Mouse (Mus musculus) activated CD4-positive, CD25-positive, alpha-beta regulatory T cell, adult 4 months (primary cell): Measurements from ENCODE around the gene Tor1aip1. TPM values are rescaled to one million over a fixed set of nuclear protein-coding genes. Genes with fewer than 3 reads are reported as not detected.
"Not testable (repeated sequence)": the region's sequence is repeated elsewhere in the genome, so short reads cannot be mapped to it uniquely, and the experiment has no call there.

Experiments
- ATAC-seq: one replicate; pipeline ENCODE4 v1.8.0; 2017
- polyA plus RNA-seq, 2 experiments: library from polyadenylated mRNA; unstranded; fragments of 100-300 nt; shearing (Covaris generic); gene quantifications; one replicate each; pipeline ENCODE4 v1.2.1; 2017

The Tor1aip1 gene
- 100 to 1,000 TPM; 102 to 103 TPM for polyA plus RNA-seq

- peak; percentile 81 for ATAC-seq
Measured at GRCm38 (mm10) chr1:156035930-156036737, at the start of gene Tor1aip1. TSS of gene Tor1aip1 (minus strand) at chr1:156036480.

DNA sequence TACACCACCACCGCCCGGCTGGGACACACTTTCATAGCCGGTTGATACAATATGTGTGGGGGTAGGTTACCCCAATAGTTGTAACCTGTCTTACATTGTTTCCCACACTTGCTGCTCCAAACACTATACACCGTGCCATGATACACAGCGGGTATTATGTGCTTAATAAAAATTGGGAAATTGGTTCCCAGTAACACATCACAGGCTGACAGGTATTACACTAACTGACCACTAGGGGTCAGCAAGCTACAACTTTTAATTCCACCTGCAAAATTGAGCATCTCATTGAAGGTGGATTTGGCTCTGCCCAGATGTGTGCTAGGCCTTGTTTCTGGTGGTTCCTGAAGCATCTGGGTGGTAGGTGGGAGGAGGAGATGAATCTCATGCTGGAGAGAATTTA is 49.5 kb upstream of the Tor1aip1 start:
- ATAC-seq = peak; percentile 46

DNA sequence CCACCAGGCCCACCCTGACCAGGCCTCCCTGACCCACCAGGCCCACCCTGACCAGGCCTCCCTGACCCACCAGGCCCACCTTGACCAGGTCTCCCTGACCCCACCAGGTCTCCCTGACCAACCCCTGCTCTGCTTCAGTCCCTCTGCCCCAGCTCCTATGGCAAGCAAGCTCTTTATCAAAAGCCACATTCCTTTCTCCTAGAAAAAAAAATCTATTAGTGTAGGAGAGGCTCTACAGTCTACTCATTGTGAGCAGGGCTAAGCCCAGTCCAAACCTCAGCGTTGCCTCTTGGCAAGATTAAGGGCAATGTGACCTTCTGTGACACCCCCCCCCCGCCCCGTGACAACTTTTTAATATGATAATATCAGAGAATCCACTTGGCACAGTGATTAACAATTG is 48.3 kb upstream of the Tor1aip1 start:
- ATAC-seq = no peak

DNA sequence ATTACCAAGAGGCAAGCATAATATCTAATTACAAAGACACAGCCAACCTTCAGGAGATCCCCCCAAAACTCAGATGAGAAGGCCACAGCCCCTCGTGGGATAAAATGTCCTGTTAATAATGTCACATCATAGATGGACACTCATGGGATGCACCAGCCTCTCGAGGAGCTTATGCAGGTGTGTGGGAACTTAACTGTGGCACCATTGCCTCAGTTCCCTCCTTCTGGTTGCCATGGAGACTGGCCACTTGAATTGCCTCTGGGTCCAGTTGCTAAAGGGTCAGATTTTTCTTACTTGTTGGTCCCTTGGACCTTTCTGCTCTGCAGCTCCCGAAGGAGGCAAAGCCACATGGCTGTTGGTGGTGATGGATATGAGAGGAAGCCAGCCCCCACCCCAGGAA is 41.4 kb upstream of the Tor1aip1 start:
- no peak for ATAC-seq

- no peak for ATAC-seq
Measured at GRCm38 (mm10) chr1:156076474-156076873, 40.2 kb upstream of the Tor1aip1 start.

GRCm38 (mm10) chr1:156074575-156074974 is 38.3 kb upstream of the Tor1aip1 start:
- ATAC-seq = no peak

DNA sequence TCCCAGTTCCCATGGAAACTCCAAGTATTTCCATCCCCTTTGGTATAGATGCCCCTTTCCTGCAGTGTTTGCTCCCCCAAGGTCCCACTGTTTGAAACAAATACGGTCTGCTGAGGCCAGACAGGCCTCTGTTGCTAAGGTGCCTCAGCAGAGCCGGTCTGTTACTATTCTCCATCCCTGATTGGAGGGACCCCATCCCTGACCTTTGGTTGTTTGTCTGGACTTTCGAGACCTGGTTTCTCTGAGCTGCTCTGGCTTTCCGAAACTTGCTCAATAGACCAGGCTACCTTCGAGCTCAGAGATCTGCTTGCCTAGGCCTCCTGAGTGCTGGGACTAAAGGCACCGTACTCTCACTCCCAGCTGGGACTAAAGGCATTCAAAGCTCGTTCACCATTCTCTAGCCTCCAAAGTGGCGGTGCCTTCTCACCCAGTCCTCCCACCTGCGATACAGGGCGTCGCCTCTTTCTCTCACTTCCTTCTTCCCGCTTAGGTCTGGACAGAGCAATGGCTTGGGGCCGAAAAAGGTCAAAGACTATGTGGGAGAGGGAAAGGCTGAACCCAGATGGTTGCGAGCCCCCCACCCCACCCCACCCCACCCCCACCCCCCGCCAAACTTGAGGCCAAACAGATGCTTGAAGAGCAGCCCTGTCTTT is 37.0 kb upstream of the Tor1aip1 start:
- no peak for ATAC-seq

DNA sequence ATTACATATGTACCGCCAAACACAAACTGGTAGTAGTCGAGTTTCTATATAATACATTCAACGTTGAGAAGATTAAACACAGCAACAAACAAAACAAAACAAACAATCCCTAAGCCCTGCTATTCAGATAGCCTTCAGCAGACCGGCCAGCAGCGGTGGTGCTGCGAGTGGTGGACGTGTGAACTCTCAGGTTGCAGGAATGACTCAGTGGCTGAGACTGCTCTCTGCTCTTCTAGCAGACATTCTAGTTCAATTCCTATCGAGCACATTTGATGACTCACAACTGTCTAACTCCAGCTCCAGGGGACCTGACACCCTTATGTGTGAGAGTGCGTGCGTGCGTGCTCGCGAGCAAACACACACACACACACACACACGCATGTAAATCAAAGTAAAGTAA is 33.8 kb upstream of the Tor1aip1 start:
- ATAC-seq = no peak

DNA sequence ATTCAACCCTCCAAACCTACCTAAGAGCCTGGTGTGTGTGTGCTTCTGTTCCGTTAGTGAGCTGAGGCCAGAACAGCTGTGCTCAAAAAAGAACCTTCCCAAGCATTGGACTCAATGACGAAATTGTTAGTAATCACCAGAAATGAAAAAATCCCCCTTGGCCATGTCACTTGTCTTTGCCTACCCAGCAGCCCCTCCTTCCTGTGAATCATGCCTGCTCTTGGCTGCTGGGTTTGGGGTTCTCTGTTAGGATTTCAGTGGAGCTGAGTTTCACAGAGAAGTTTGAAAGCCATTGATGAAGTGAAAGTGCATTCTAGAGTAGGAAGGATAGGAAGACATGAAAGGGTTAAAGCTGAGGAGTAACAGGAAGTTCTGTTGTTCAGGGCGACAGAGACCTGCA is 29.9 kb upstream of the Tor1aip1 start:
- ATAC-seq = no peak

DNA sequence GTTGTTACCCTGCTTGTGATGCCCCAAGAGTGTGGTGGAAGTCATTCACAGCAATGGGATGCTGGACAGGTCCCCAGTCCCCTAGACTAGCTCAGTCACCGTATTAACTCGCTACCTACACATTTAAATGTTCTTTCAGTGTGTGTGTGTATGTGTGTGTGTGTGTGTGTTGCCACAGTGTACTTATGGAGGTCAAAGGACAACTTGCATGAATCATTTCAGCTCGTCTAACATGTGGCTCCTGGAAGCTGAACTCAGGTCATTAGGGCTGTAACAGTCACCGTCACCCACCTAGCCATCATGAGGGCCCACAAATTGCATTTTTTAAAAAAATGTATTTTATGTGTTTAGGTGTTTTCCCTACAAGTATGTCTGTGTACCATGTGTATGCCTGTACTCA is 25.9 kb upstream of the Tor1aip1 start:
- no peak for ATAC-seq

GRCm38 (mm10) chr1:156058207-156058606 is 21.9 kb upstream of the Tor1aip1 start:
- ATAC-seq = no peak

DNA sequence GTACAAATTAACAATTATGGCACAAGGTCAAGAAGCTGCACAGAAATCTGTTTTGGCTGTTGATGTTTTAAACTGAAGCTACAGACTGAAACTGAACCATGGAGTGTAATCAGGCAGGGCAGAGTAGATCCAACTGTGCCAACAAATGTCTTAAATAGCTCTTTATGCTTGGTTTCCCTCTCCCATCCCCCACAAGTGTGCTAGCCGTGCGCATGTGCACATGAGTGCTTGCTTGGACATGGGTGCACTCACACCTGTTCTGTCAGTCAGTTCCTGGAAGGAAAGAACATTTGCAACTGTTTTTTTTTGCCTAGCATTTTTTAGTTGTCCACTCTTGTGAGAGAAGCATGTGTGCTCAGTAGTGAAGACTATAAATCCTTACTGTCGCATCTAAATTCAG is 10.4 kb upstream of the Tor1aip1 start:
- ATAC-seq = no peak

DNA sequence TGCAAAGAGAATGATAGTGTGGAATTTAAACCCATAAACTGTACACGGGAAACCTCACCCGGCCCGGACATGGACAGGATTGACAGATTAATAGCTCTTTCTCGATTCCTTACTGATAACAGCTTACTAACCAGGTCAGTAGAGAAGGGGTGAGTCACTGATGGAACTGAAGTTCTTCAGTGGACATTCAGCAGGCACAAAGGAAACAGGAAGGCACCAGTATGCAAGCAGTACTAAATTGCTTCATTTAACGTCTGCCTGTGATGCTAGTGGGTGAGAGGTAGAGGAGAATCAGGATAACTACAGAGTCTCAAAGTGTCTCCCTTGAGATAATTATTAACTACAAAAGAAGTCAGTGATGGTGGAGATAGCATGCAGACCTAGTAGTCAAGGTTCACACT is 7.9 kb upstream of the Tor1aip1 start:
- ATAC-seq = no peak

DNA sequence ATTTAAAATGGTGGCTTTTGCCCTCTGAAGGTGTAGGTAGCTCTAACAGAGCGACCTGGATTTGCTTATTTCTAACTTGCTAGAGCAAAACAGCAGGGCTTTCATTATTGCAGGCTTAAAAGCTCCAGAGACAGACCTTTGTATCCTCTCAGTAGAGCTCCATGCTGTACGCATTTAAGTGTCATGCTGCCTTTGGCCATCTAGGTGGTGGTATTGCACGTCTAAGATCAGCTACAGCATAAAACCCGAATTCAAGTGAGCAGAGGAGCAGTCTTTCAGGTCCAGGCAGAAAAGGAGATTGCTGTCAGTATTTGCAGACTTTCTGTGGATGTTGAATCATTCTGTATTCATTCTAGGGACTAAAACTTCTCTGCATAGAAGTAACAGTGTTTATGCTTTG is 6.7 kb upstream of the Tor1aip1 start:
- peak; percentile 68 for ATAC-seq

DNA sequence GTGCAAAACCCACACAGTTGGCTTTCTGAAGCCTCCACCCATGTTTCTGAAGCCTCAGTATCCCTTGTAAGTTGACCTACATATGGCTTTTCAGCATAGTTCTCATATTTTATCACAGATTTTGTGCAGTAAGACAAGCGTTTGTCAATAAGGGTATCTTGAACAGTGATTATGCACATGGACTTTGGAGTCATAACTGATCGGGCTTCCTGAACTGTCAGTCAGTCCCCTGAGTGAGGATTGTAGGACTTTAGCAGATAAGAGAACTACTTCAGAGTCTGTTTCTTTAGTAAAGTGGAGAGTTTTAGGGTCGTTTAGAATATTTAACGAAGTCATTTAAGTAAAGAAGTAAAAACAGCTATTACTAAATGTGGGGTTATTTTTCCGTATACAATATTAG is 6.2 kb upstream of the Tor1aip1 start:
- no peak for ATAC-seq

DNA sequence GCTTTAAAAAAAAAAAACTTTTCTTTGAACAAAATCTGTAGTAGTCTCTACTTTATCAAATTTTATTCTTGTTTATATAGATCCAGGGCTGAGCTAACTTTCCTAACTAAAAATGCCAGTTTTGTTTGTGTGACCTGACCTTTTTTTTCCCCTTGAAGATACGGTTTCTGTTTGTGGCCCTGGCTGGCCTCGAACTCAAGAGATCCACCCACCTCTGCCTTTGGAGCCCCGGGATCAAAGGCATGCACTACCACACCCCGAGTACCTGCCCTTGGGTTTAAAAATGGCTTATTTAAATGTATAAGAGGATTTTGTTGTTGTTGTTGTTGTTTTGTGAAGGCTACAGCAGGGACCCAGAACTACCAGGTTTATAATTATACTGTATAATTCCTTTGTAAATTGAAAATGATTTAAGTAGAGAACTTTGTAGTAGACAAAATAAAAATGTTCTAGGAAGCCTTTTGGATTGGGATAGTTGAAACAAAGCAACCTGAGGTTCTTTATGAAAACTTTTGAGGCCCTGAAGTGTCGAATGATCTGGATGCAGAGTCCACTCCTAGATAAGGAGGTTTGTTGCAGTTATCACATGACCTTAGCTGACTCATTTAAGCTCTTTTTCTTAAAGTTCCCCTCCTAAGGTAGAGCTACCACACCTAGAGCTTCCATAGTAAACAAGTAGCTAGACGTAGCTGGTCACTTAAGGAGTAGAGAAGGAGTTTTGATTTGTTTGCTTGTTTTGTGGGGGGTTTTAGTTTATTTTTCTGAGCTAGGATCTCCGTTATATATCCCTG is 5.4 kb upstream of the Tor1aip1 start:
- no peak for ATAC-seq

DNA sequence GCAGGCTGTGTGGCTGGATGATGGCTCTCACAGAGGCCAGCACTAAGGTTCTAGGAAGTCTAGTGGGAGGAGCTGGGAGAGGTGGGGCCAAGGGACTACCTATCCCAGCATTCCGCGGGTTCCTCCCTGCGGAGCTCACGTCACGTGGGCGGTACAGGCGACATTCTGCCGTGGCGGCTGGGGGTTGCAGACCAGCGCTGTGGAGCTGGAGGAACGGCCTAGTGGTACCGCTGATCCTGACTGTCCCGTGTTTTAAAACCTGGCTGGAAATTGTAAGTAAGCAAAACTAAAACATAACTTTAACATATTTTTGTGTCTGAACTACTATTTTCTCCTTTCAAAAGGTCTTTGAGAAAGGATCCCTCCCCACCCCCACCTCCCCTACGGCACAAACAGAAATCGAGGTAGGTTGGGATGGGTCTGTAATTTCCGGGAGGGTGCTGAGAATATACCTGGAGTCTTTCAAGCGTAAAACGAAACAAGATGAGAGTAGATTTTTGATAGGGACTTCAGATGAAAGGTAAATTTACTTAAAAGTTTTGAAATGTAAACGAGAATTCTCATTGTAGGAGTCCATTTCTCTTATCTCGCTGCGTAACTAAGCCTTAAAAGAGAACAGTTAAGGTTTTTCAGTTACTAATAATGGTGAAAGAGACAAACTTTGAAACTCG is 4.6 kb upstream of the Tor1aip1 start:
- ATAC-seq = peak; percentile 46

DNA sequence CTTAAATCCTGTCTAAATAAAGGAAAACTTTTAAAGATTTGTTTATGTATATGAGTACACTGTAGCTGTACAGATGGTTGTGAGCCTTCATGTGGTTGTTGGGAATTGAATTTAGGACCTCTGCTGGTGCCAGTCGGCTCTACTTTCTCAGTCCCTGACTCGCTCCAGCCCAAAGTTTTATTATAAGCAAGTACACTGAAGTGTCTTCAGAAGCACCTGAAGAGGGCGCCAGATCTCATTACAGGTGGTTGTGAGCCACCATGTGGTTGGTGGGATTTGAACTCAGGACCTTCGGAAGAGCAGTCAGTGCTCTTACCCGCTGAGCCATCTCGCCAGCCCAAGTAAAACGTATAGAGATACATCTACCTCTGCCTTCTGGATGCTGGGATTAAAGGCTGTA is 3.7 kb upstream of the Tor1aip1 start:
- not testable (repeated sequence) for ATAC-seq

DNA sequence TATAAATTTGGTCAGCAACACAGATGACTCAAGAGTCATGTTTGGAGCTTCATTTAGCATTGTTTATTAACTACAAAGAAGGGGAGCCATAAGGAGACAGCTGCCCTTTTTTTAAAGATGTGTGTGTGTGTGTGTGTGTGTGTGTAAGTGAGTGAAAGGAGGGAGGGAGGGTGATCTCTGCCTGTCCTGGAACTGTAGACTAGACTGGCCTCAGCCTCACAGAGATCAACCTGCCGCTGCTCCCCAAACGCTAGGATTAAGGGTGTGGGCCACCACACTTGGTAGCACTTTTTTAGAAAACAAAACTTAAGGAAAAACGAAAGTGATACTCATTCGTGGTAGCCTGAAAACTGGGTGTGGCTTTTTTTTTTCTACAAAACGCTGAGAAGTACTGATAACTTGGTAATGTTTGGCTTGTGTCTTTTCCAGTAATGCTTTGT is 884 bp upstream of the Tor1aip1 start:
- ATAC-seq = peak; percentile 12

DNA sequence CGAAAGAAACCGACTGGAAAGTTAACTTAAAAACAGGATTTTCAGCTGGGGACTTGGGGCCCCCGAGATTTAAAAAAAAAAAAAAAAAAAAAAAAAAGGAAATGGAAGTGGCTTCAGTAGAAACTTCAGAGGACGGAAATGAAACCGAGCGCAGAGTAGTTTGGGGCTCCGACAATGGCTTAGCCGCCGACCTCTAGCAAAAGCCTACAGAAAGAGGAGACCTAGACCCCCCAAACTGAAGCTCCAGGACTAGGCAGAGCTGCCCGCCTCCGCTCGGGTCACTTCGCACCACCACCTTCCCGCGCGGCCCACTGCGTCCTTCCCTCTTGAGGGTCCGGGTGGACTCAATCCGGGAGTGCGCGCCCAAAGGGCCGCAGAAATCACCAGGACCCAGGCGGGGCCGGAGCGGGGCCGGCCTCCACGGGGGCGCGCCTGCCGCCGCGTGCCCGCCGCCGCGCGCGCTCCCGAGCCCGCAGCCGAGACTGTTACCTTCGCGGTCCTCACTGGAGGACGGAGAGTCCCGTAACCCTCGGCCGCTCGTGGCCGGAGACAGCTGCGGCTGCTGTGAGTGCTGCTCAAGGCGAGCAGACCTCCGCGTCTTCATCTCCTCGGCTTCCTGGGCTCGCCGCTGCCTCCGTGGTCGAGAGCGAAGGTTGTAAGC is 881 bp downstream of the Tor1aip1 start, which contains the start of gene Tor1aip2:
Gene Tor1aip2 (plus strand): TSS at position 135 of the 661 bp plus-strand sequence.
- ATAC-seq = peak; percentile 12

DNA sequence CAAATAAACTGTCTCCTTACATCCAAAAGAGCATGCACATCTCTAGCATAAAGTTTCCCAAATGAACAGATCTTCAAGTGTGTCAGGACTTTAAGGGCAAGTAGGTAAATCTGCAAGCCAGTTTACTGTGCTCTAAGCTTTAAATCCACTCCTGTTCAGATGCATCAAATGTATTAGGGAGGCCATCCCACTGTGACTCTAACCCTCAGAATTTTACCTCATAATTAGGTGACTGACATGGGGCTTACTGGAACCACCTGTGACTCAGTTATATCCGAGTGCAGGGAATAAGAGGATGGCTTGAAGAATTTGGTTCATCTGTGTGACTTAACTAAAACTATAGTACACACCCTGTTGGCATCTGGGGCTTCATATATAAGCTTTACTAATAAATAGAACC is 1.6 kb downstream of the Tor1aip1 start:
- no peak for ATAC-seq

- no peak for ATAC-seq
Measured at GRCm38 (mm10) chr1:156033921-156034320, 2.4 kb downstream of the Tor1aip1 start.
